Mouse (Mus musculus): Measurements from ENCODE around the gene Hmcn2. TPM values are rescaled to one million over a fixed set of nuclear protein-coding genes. Genes with fewer than 3 reads are reported as not detected.

Hmcn2 gene
- polyA plus RNA-seq, 1 experiment from 2014 or later, result 0.30 TPM

- Histone ChIP-seq H3K27me3 (replicated peaks; ENCODE audit: control insufficient read depth, insufficient read depth, low read length) (peaks cover 29% of the 10 kb centered on the region), H3K4me2 (ENCODE audit: low read length) (no peak overlapping the region; the same call in 1 of the 2 replicates), H3K27ac (ENCODE audit: low read depth, low read length) (no peak overlapping the region; the same call in 1 of the 2 replicates), H3K9ac (ENCODE audit: low read depth, low read length) (0 out of 2 replicates have a peak overlapping the region, but pooled peaks have one; percentile 11), H3K36me3 (ENCODE audit: control insufficient read depth, insufficient read depth, low read length) (no peaks in the 10 kb centered on the region), H3K4me3 (ENCODE audit: low read length) (no peak overlapping the region), H3K9me3 (ENCODE audit: control insufficient read depth, low read length) (no peaks in the 10 kb centered on the region), H3K4me1 (ENCODE audit: control insufficient read depth, insufficient read depth, low read depth, low read length) (peaks cover 28% of the 10 kb centered on the region)
- WGBS, result 17% methylated on average over 21 of the region's 21 CpGs
- peak; percentile 22; the same call in 1 of the 2 replicates for ATAC-seq
These were observed 185.4 kb downstream of the Hmcn2 start for GRCm38 (mm10) chr2:31499327-31500291.

- Histone ChIP-seq H3K9me3 (ENCODE audit: control insufficient read depth, low read length) (no peaks in the 10 kb centered on the region), H3K4me1 (ENCODE audit: control insufficient read depth, insufficient read depth, low read depth, low read length) (peaks cover 29% of the 10 kb centered on the region), H3K27ac (ENCODE audit: low read depth, low read length) (no peak overlapping the region; the same call in 1 of the 2 replicates), H3K9ac (ENCODE audit: low read depth, low read length) (no peak overlapping the region), H3K36me3 (ENCODE audit: control insufficient read depth, insufficient read depth, low read length) (no peaks in the 10 kb centered on the region), H3K4me3 (ENCODE audit: low read length) (no peak overlapping the region), H3K4me2 (ENCODE audit: low read length) (no peak overlapping the region; the same call in 1 of the 2 replicates), H3K27me3 (replicated peaks; ENCODE audit: control insufficient read depth, insufficient read depth, low read length) (peaks cover 29% of the 10 kb centered on the region)
- 23% methylated on average over 24 of the region's 24 CpGs for WGBS
- ATAC-seq, result peak; percentile 51
These were observed 186.3 kb downstream of the Hmcn2 start for GRCm38 (mm10) chr2:31500292-31501204.

GRCm38 (mm10) chr2:31501448-31502130 lies 187.4 kb downstream of the Hmcn2 start:
- Histone ChIP-seq H3K27ac (ENCODE audit: low read depth, low read length) (no peak overlapping the region), H3K27me3 (replicated peaks; ENCODE audit: control insufficient read depth, insufficient read depth, low read length) (peaks cover 29% of the 10 kb centered on the region), H3K4me1 (ENCODE audit: control insufficient read depth, insufficient read depth, low read depth, low read length) (peaks cover 23% of the 10 kb centered on the region), H3K9ac (ENCODE audit: low read depth, low read length) (no peak overlapping the region), H3K4me3 (ENCODE audit: low read length) (no peak overlapping the region), H3K9me3 (ENCODE audit: control insufficient read depth, low read length) (no peaks in the 10 kb centered on the region), H3K4me2 (ENCODE audit: low read length) (no peak overlapping the region), H3K36me3 (ENCODE audit: control insufficient read depth, insufficient read depth, low read length) (no peaks in the 10 kb centered on the region)
- no peak for ATAC-seq
- WGBS, result 40% methylated on average over 20 of the region's 20 CpGs

- Histone ChIP-seq H3K9ac (ENCODE audit: low read depth, low read length) (no peak overlapping the region), H3K4me2 (ENCODE audit: low read length) (no peak overlapping the region), H3K27me3 (replicated peaks; ENCODE audit: control insufficient read depth, insufficient read depth, low read length) (peaks cover 32% of the 10 kb centered on the region), H3K4me3 (ENCODE audit: low read length) (no peak overlapping the region), H3K9me3 (ENCODE audit: control insufficient read depth, low read length) (no peaks in the 10 kb centered on the region), H3K27ac (ENCODE audit: low read depth, low read length) (no peak overlapping the region), H3K4me1 (ENCODE audit: control insufficient read depth, insufficient read depth, low read depth, low read length) (peaks cover 19% of the 10 kb centered on the region), H3K36me3 (ENCODE audit: control insufficient read depth, insufficient read depth, low read length) (no peaks in the 10 kb centered on the region)
- WGBS, result 52% methylated on average over 15 of the region's 15 CpGs
- ATAC-seq, result no peak
These were observed 188.7 kb downstream of the Hmcn2 start for GRCm38 (mm10) chr2:31502616-31503522.

GRCm38 (mm10) chr2:31505472-31505871 lies 191.3 kb downstream of the Hmcn2 start:
- H3K4me3 ChIP-seq (ENCODE audit: low read length), result no peak overlapping the region
- no peak overlapping the region for H3K9ac ChIP-seq (ENCODE audit: low read depth, low read length)
- H3K4me2 ChIP-seq (ENCODE audit: low read length), result no peak overlapping the region
- no peaks in the 10 kb centered on the region for H3K9me3 ChIP-seq (ENCODE audit: control insufficient read depth, low read length)
- H3K36me3 ChIP-seq (ENCODE audit: control insufficient read depth, insufficient read depth, low read length), result no peaks in the 10 kb centered on the region
- H3K4me1 ChIP-seq (ENCODE audit: control insufficient read depth, insufficient read depth, low read depth, low read length), result peaks cover 8% of the 10 kb centered on the region
- peaks cover 21% of the 10 kb centered on the region for H3K27me3 ChIP-seq (replicated peaks; ENCODE audit: control insufficient read depth, insufficient read depth, low read length)
- ATAC-seq, result no peak
- 40% methylated on average over 11 of the region's 11 CpGs for WGBS
- no peak overlapping the region for H3K27ac ChIP-seq (ENCODE audit: low read depth, low read length)

- Histone ChIP-seq H3K4me3 (ENCODE audit: low read length) (no peak overlapping the region), H3K9ac (ENCODE audit: low read depth, low read length) (no peak overlapping the region), H3K4me2 (ENCODE audit: low read length) (no peak overlapping the region), H3K9me3 (ENCODE audit: control insufficient read depth, low read length) (no peaks in the 10 kb centered on the region), H3K4me1 (ENCODE audit: control insufficient read depth, insufficient read depth, low read depth, low read length) (peaks cover 6% of the 10 kb centered on the region), H3K27me3 (replicated peaks; ENCODE audit: control insufficient read depth, insufficient read depth, low read length) (peaks cover 12% of the 10 kb centered on the region), H3K36me3 (ENCODE audit: control insufficient read depth, insufficient read depth, low read length) (no peaks in the 10 kb centered on the region), H3K27ac (ENCODE audit: low read depth, low read length) (no peak overlapping the region)
- no peak for ATAC-seq
- 95% methylated on average over 6 of the region's 6 CpGs for WGBS
These were observed 194.6 kb downstream of the Hmcn2 start for GRCm38 (mm10) chr2:31508851-31509250.
